Mouse (Mus musculus) embryonic facial prominence, embryonic 15.5 days (tissue): Measurements from ENCODE around the gene Gstk1. TPM values are rescaled to one million over a fixed set of nuclear protein-coding genes. Genes with fewer than 3 reads are reported as not detected.

Source experiments
- ATAC-seq: fragments of 200-750 bp; cut with Nextera tagmentation; 2 replicates; pipeline ENCODE4 v1.8.0; 2017; ENCODE audit warnings: low read depth, moderate TSS enrichment; ENCODE audit not compliant: insufficient number of reproducible peaks, low FRiP score, low TSS enrichment
- H3K27ac ChIP-seq: fragments of 300-500 bp; sonication (generic); replicated peaks from 2 replicates; pipeline ENCODE4 v1.5.1; 2015; ENCODE audit warnings: mild to moderate bottlenecking, inconsistent platforms
- H3K27me3 ChIP-seq: fragments of 300-500 bp; sonication (generic); 2 replicates; pipeline ENCODE4 v1.6.1; 2015; ENCODE audit warnings: inconsistent platforms
- H3K36me3 ChIP-seq: fragments of 300-500 bp; sonication (generic); 2 replicates; pipeline ENCODE4 v1.6.1; 2015; ENCODE audit warnings: mild to moderate bottlenecking, inconsistent platforms
- H3K4me1 ChIP-seq: fragments of 300-500 bp; sonication (generic); 2 replicates; pipeline ENCODE4 v1.6.1; 2015; ENCODE audit warnings: inconsistent platforms
- H3K4me2 ChIP-seq: fragments of 300-500 bp; sonication (generic); replicated peaks from 2 replicates; pipeline ENCODE4 v1.6.1; 2015; ENCODE audit warnings: mild to moderate bottlenecking, inconsistent platforms
- H3K4me3 ChIP-seq: fragments of 300-500 bp; sonication (generic); replicated peaks from 2 replicates; pipeline ENCODE4 v1.5.1; 2015; ENCODE audit warnings: mild to moderate bottlenecking, inconsistent platforms
- H3K9ac ChIP-seq: fragments of 300-500 bp; sonication (generic); 2 replicates; pipeline ENCODE4 v1.6.1; 2015; ENCODE audit warnings: inconsistent platforms
- H3K9me3 ChIP-seq: fragments of 300-500 bp; sonication (generic); replicated peaks from 2 replicates; pipeline ENCODE4 v1.6.1; 2016; ENCODE audit warnings: inconsistent platforms
- WGBS: fragments of 180-500 bp; shearing (Covaris S2); methylation state at CpG from one replicate; pipeline ENCODE4 v1.1.7; 2015; 5-methylcytosine and 5-hydroxymethylcytosine counted together
- polyA plus RNA-seq: library from polyadenylated mRNA; unstranded; fragments of >200 nt; fragmentation: Nextera tagmentation; extraction: Ambion mirVana; gene quantifications from 2 replicates; pipeline ENCODE4 v1.2.1, GENCODE M21; 2015

Gene Gstk1
- polyA plus RNA-seq, result 19.0 and 20.1 TPM in 2 replicates

DNA sequence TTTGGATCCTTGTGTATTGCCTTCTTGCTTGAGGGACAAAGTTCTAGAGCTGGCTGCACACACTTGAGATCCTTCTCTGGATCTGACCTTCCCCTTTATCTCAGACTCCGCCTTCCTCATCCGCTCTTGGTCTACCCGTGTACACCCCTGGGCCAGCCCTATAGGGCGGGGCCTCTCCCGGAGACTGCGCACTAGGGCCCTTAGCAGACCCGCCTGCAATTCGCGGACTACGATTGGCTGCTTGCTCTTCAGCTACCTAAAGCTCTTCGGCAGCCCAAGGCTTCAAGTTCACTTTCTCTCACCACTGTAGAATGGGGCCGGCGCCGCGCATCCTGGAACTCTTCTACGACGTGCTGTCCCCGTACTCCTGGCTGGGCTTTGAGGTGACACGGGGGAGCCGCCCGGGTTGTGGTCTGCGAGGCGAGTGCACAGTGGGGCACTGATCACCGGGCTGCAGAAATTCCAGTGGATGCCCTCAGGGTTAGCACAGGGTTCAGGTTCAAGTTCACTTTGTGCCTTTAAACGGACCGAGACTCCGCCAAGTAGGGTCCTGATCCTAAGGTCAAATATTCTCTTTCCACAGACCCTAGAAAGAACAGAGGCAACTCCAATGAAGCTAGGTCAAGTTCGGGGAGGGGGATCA lies at the start of gene Gstk1:
Gene Gstk1, plus strand, starts transcription at position 225 of the 643 bp plus-strand sequence.
- ATAC-seq, result peak; percentile 97
- Histone ChIP-seq H3K4me3 (peak within 1 kb of the TSS; percentile 53), H3K4me1 (peaks cover 8% of the 10 kb centered on the region; the same call in 1 of the 2 replicates), H3K4me2 (peak within 1 kb of the TSS; percentile 84), H3K27ac (no peak within 1 kb of the TSS), H3K27me3 (no peaks in the 10 kb centered on the region), H3K36me3 (no peaks in the 10 kb centered on the region), H3K9me3 (no peaks in the 10 kb centered on the region), H3K9ac (peak within 1 kb of the TSS; percentile 26; the same call in 1 of the 2 replicates)
- WGBS, result 3% methylated on average over 28 of the region's 28 CpGs

DNA sequence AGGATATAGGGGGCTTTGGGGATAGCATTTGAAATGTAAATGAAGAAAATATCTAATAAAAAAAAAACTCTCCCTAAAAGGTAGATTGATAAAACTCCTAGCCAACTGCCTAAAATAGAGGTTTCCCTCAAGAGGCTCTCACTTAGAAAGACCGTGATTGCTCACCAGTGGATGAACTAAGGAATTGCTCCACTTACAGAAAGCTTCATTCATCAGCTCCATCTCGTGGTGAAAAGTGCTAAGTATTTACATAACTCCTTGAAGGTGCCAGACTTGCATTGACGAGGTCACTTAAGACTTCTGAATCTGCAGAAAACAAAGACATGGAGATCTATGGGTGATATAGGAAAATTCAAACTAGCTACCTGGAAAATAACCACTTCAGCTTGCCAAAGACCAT lies 48.0 kb upstream of the Gstk1 start:
- 35% methylated on average over 3 of the region's 3 CpGs for WGBS
- Histone ChIP-seq H3K9me3 (no peaks in the 10 kb centered on the region), H3K4me2 (no peak overlapping the region), H3K4me1 (no peaks in the 10 kb centered on the region), H3K27ac (no peak overlapping the region), H3K36me3 (no peaks in the 10 kb centered on the region), H3K9ac (no peak overlapping the region), H3K27me3 (no peaks in the 10 kb centered on the region), H3K4me3 (no peak overlapping the region)
- ATAC-seq, result no peak

DNA sequence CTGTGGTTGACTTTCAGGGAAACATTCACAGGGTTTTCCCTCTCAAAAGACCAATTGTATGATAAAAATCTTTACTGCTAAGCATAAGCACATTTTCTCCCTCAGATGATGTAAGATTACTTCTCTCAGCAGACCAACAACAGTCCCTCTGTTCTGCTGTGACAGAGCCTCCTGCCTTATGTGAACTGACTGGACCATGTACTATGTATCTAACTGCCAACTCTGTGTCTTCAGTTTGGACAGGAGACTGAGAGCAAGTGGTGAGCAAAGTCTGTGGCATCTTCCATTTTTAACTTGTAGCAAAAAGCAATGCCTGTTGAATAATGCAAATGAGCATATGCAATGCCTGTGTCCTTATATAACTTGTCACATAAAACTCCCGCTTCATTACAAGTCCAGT lies 46.2 kb upstream of the Gstk1 start:
- Histone ChIP-seq H3K4me1 (no peaks in the 10 kb centered on the region), H3K27me3 (no peaks in the 10 kb centered on the region), H3K9ac (no peak overlapping the region), H3K9me3 (no peaks in the 10 kb centered on the region), H3K4me2 (no peak overlapping the region), H3K36me3 (no peaks in the 10 kb centered on the region), H3K27ac (no peak overlapping the region), H3K4me3 (no peak overlapping the region)
- ATAC-seq, result no peak
- WGBS, result 63% methylated on average over 1 of the region's 1 CpGs

DNA sequence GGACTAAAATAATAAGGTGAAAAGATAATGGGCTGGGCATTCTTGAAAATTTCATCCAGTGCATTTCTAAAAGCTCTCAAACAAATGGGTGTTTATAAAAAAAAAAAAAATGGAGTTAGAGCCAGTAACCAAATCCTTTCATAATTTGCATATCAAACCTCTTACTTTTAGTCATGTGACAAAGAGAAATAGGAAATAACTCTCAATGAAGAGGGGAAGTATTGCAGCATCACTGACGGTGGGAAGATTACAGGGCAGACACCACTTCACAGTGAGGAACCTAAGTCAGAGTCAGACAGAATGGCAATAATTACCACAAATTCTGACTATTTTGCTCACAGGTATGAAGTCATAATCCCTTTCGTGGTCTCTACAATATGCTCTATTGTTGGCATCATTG lies 30.7 kb upstream of the Gstk1 start, which contains the start of gene Tas2r144:
Gene Tas2r144, plus strand, starts transcription at position 301 of the 400 bp plus-strand sequence.
- Histone ChIP-seq H3K27ac (no peak within 1 kb of the TSS), H3K9me3 (no peaks in the 10 kb centered on the region), H3K4me2 (no peak within 1 kb of the TSS), H3K27me3 (no peaks in the 10 kb centered on the region), H3K9ac (no peak within 1 kb of the TSS), H3K4me1 (no peaks in the 10 kb centered on the region), H3K36me3 (no peaks in the 10 kb centered on the region), H3K4me3 (no peak within 1 kb of the TSS)
- 82% methylated on average over 2 of the region's 2 CpGs for WGBS
- no peak for ATAC-seq

DNA sequence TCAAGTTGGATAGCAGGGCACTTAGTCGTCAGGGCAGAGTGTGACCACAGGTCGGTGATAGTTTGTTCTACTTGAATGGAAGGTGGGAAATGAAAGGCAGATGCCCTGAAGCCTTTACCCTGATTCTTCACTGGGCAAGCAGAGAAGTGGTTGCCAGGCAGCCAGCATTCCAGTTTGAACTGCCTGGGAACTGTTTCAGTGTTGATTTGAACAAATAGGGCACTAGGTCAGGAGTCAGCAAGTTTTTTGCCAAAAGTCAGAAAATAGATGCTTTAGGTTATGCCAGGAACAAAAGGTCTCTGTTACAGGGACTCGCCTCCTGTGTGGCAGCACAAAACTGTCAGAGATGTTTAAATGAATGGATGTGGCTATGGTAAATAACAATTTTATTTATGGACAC lies 23.4 kb upstream of the Gstk1 start:
- H3K9ac ChIP-seq, result no peak overlapping the region
- no peak for ATAC-seq
- no peak overlapping the region for H3K4me2 ChIP-seq
- H3K27ac ChIP-seq, result no peak overlapping the region
- H3K27me3 ChIP-seq, result no peaks in the 10 kb centered on the region
- H3K36me3 ChIP-seq, result no peaks in the 10 kb centered on the region
- 44% methylated on average over 3 of the region's 3 CpGs for WGBS
- H3K9me3 ChIP-seq, result no peaks in the 10 kb centered on the region
- no peaks in the 10 kb centered on the region for H3K4me1 ChIP-seq
- no peak overlapping the region for H3K4me3 ChIP-seq

DNA sequence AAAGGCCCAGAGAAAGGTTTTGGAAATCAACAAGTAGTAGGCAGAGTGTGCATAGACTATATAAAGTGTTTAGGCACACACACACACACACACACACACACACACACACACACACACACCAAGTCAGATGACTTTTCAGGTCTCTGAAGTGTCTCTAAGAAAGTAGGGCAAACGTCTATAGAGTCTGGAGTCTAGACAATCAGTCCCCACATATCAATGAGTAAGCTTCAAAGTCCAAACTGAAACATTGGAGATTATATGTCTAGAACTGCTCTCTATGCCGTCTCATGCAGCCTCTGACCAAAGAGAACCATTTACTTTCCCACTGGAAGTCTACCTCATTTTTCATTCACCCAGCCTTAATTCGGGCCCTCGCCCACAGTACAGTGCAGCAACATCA lies 20.7 kb upstream of the Gstk1 start:
- no peak for ATAC-seq
- Histone ChIP-seq H3K9me3 (no peaks in the 10 kb centered on the region), H3K4me1 (no peaks in the 10 kb centered on the region), H3K36me3 (no peaks in the 10 kb centered on the region), H3K4me3 (no peak overlapping the region), H3K9ac (no peak overlapping the region), H3K4me2 (no peak overlapping the region), H3K27ac (no peak overlapping the region), H3K27me3 (no peaks in the 10 kb centered on the region)
- WGBS, result 70% methylated on average over 4 of the region's 4 CpGs

DNA sequence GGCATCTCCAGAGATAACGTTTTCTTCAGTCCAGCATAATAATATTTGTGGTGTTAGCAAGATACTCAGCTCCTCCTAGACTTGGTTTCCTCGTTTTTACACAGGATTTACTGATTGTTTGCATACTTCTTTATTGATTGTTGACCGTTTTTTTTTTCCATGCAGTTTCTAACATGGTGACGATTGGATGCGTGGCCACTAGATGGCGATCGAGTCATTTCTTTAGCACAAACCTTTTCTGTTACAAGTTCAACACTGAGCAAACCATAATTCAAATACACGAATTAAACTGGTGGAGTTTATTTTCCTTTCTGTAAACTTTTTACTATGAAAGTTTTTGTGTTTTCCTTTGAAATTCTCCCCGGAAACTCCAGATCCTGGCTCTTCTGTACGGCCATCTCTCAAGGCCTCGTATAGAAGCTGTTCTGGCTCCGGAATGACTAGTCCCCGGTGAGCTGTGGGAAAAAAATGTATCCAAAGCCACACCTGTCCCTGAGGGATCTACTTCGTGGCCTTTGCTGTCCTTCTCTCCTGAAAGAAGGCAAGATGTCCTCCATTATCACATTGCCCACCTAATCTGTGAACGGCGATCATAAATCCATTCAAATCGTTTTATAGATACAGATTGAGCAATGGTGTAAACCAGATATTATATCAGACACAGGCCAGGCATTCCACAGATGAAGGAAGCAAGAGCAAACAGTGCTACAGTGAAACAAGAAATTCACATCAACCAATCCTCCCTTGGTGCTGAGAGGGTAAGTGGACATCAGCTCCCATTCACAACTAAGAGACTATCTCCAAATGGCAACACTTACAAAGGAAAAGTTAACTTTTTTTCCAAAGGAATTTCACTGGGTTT lies 18.3 kb upstream of the Gstk1 start:
- no peak for ATAC-seq
- H3K4me3 ChIP-seq, result no peak overlapping the region
- H3K9me3 ChIP-seq, result no peaks in the 10 kb centered on the region
- H3K9ac ChIP-seq, result no peak overlapping the region
- H3K4me1 ChIP-seq, result no peaks in the 10 kb centered on the region
- H3K4me2 ChIP-seq, result no peak overlapping the region
- WGBS, result 28% methylated on average over 17 of the region's 17 CpGs
- no peaks in the 10 kb centered on the region for H3K36me3 ChIP-seq
- H3K27me3 ChIP-seq, result no peaks in the 10 kb centered on the region
- H3K27ac ChIP-seq, result no peak overlapping the region

DNA sequence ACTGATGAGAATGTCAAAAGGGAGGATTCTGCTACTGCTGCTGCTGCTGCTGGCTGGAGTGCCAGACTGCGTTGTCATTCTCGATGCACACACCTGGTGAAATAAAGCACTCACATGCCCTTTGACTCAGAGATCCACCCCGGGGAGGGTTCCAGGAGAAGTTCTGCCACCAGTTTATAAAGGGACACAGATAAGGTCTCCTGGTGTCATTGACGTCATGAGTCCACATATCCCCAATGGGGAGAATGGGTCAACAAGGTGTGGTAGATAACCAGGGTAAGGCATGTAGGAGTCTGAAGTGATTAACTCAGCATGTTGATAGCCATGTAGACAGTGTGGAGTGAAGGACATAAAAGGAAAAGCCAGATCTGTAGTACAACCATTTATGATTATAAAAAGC lies 16.1 kb upstream of the Gstk1 start:
- H3K9me3 ChIP-seq, result no peaks in the 10 kb centered on the region
- H3K4me1 ChIP-seq, result no peaks in the 10 kb centered on the region
- H3K4me3 ChIP-seq, result no peak overlapping the region
- ATAC-seq, result no peak
- 65% methylated on average over 4 of the region's 4 CpGs for WGBS
- no peak overlapping the region for H3K27ac ChIP-seq
- H3K36me3 ChIP-seq, result no peaks in the 10 kb centered on the region
- no peak overlapping the region for H3K9ac ChIP-seq
- no peaks in the 10 kb centered on the region for H3K27me3 ChIP-seq
- no peak overlapping the region for H3K4me2 ChIP-seq

DNA sequence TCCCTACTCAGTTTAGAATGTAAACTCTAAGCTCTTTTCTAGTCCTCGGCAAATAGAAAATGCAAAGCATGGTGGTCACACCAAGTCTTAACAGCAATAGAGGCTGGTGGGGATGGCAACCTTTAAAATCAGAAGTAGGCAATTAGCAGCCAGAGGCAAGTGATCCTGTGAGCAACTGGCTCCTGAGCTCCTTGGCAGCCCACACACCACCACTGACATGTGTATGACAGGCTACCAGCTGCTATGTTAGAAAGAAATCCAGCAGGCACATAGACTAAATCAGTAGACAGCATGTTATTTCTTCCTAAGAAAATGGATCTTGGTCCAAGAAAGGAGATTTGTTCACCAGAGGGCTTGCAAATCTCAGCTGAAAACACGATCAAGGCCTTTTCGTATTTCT lies 14.5 kb upstream of the Gstk1 start:
- Histone ChIP-seq H3K4me1 (no peaks in the 10 kb centered on the region), H3K27me3 (no peaks in the 10 kb centered on the region), H3K9me3 (no peaks in the 10 kb centered on the region), H3K36me3 (no peaks in the 10 kb centered on the region), H3K27ac (no peak overlapping the region), H3K9ac (no peak overlapping the region), H3K4me3 (no peak overlapping the region), H3K4me2 (no peak overlapping the region)
- no peak for ATAC-seq
- 81% methylated on average over 3 of the region's 3 CpGs for WGBS

DNA sequence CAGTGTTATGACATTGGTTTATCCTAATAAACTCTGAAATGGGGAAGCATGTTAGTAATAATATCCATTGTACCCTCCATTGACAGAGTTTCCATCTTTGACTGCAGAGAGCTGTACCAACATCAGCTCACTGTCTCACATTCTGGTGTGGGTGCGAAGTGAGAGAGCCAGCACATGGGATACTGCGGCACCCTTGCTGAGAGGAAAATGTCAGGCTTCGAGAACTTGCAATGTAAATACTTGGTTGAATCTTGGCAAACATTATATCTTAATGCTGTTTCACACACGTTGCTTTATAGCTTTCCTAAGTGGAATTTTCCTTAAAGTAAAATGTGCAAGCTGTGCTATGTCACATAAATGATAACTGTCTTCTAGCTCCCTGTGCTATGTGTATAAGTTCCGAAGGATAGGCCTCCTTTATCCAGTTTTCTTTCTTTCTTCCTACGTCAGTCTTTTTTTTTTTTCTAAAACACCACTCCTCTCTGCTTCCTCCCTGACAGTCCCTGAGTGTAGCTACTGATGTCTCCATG lies 8.4 kb upstream of the Gstk1 start:
- H3K27me3 ChIP-seq, result no peaks in the 10 kb centered on the region
- H3K9ac ChIP-seq, result no peak overlapping the region
- no peak overlapping the region for H3K4me2 ChIP-seq
- no peak for ATAC-seq
- no peaks in the 10 kb centered on the region for H3K9me3 ChIP-seq
- H3K4me3 ChIP-seq, result no peak overlapping the region
- no peaks in the 10 kb centered on the region for H3K36me3 ChIP-seq
- WGBS, result 69% methylated on average over 6 of the region's 6 CpGs
- H3K27ac ChIP-seq, result no peak overlapping the region
- H3K4me1 ChIP-seq, result no peaks in the 10 kb centered on the region

DNA sequence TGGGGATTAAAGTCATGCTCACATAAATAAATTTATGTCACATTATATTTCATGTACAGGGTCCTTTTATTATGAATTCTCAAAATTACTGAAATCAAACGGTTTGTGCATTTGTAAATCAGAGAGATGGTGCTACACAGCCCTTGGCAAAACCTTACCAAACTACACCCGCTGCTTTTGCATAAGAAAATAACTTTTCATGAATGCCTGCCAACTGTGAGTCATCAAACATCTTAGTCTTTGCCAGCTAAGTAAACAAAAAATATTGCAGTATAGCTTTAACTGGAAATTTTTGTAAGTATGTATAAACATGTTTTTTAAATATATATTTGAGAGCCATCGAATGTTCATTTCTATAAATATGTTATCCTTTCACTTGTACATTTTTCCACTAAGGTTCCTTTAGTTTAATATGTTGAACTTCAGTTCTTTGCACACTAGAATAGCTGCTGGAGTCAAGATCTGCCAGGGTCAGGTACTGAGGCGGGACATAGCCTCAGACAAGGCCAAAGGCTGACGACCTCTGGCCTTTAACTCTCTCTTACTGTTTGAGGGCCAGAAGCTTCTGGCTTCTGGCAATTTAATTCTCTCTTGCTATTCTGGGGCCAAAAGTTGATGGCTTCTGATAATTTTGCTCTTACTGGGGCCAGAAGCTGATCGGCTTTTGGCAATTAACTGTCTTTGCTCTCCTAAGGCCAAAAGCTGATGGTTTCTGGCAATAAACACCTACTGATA lies 4.3 kb upstream of the Gstk1 start:
- H3K27ac ChIP-seq, result no peak overlapping the region
- WGBS, result 52% methylated on average over 6 of the region's 6 CpGs
- no peak overlapping the region for H3K4me3 ChIP-seq
- H3K9ac ChIP-seq, result no peak overlapping the region
- no peak for ATAC-seq
- H3K4me2 ChIP-seq, result no peak overlapping the region
- H3K4me1 ChIP-seq, result peaks cover 6% of the 10 kb centered on the region; the same call in 1 of the 2 replicates
- no peaks in the 10 kb centered on the region for H3K9me3 ChIP-seq
- H3K36me3 ChIP-seq, result no peaks in the 10 kb centered on the region
- no peaks in the 10 kb centered on the region for H3K27me3 ChIP-seq
